Mouse (Mus musculus) midbrain, embryonic 10.5 days (tissue): ENCODE data around the gene Palld. TPM values are rescaled to one million over a fixed set of nuclear protein-coding genes. Genes with fewer than 3 reads are reported as not detected.

Source experiments
- DNase-seq: peaks from one replicate; pipeline ENCODE4 v3.0.0-alpha.2; 2017; ENCODE audit warnings: low spot score
- H3K27ac ChIP-seq: fragments of 300-500 bp; sonication (generic); replicated peaks from 2 replicates; pipeline ENCODE4 v1.5.1; 2016; ENCODE audit warnings: mild to moderate bottlenecking
- H3K27me3 ChIP-seq: fragments of 300-500 bp; sonication (generic); 2 replicates; pipeline ENCODE4 v1.6.1; 2016; ENCODE audit warnings: low read depth, mild to moderate bottlenecking; ENCODE audit not compliant: poor library complexity, severe bottlenecking
- H3K36me3 ChIP-seq: fragments of 300-500 bp; sonication (generic); 2 replicates; pipeline ENCODE4 v1.6.1; 2016; ENCODE audit warnings: mild to moderate bottlenecking, moderate library complexity
- H3K4me1 ChIP-seq: fragments of 300-500 bp; sonication (generic); 2 replicates; pipeline ENCODE4 v1.6.1; 2016
- H3K4me3 ChIP-seq: fragments of 300-500 bp; sonication (generic); 2 replicates; pipeline ENCODE4 v1.5.1; 2016; ENCODE audit warnings: mild to moderate bottlenecking, moderate library complexity
- H3K9me3 ChIP-seq: fragments of 300-500 bp; sonication (generic); replicated peaks from 2 replicates; pipeline ENCODE4 v1.6.1; 2016; ENCODE audit warnings: mild to moderate bottlenecking
- WGBS: fragments of 180-500 bp; shearing (Covaris S2); methylation state at CpG from one replicate; pipeline ENCODE4 v1.1.7; 2016; 5-methylcytosine and 5-hydroxymethylcytosine counted together
- polyA plus RNA-seq: library from polyadenylated mRNA; unstranded; fragments of >200 nt; fragmentation: Nextera tagmentation; extraction: Ambion mirVana; gene quantifications from 2 replicates; pipeline ENCODE4 v1.2.1, GENCODE M21; 2016

Palld gene
- polyA plus RNA-seq, 1 experiment from 2014 or later: 58.2 TPM

DNA sequence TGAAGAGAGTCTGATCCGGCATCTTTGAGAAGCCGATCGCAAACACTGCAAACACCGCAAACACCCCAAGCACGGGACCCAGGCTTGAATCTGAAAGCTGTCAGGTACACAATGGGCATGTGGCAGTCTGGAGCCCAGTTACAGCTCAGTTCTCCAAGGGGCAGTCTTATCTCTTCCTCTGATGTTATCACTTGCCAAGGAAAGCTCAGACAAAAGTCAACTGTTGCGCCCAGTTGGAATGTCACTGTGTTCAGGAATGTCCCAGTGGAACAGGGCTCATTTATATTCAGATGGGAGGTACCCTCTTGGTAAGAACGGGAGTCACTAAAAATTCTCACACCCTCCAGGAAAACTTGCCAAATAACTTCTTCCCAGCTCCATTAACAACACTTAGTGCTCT is 328.0 kb downstream of the Palld start:
- H3K9me3 ChIP-seq: no peaks in the 10 kb centered on the region
- WGBS: 87% methylated on average over 7 of the region's 7 CpGs

GRCm38 (mm10) chr8:61573179-61573937 is 329.1 kb downstream of the Palld start:
- no peaks in the 10 kb centered on the region for H3K27me3 ChIP-seq
- no peak overlapping the region for H3K4me3 ChIP-seq
- no peak for DNase-seq
- peaks cover 12% of the 10 kb centered on the region for H3K36me3 ChIP-seq
- no peaks in the 10 kb centered on the region for H3K9me3 ChIP-seq
- 83% methylated on average over 8 of the region's 8 CpGs for WGBS
- H3K27ac ChIP-seq: no peak overlapping the region
- H3K4me1 ChIP-seq: no peaks in the 10 kb centered on the region

More for the DNA sequence above, 328.0 kb downstream of the Palld start:
- Histone ChIP-seq H3K4me1 (no peaks in the 10 kb centered on the region), H3K27me3 (no peaks in the 10 kb centered on the region), H3K36me3 (peaks cover 19% of the 10 kb centered on the region), H3K4me3 (no peak overlapping the region), H3K27ac (no peak overlapping the region)
- no peak for DNase-seq

GRCm38 (mm10) chr8:61572697-61573096 is 329.8 kb downstream of the Palld start:
- Histone ChIP-seq H3K36me3 (peaks cover 9% of the 10 kb centered on the region), H3K9me3 (no peaks in the 10 kb centered on the region), H3K27ac (no peak overlapping the region), H3K4me1 (no peaks in the 10 kb centered on the region), H3K27me3 (no peaks in the 10 kb centered on the region), H3K4me3 (no peak overlapping the region)
- no peak for DNase-seq
- 90% methylated on average over 6 of the region's 6 CpGs for WGBS

DNA sequence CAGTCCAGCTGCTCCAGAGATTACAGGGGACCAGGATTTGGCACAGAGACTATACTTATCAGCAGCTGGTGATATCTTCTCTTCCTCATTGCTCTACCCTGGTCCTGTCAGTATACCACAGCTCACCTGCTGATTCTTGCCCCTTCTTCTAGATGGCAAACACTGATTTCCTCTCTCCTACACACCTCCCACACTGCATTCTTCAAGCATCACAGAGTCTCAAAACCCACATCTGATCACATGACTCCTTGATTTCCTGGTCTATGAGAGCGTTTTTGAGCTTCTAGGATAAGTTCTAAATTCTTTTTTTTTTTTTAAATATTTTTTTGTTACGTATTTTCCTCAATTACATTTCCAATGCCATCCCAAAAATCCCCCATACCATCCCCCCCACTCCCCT is 331.9 kb downstream of the Palld start:
- WGBS: 92% methylated on average over 2 of the region's 2 CpGs
- H3K36me3 ChIP-seq: peaks cover 5% of the 10 kb centered on the region; the same call in 1 of the 2 replicates
- no peak for DNase-seq
- no peak overlapping the region for H3K4me3 ChIP-seq
- no peak overlapping the region for H3K27ac ChIP-seq
- H3K27me3 ChIP-seq: no peaks in the 10 kb centered on the region
- H3K9me3 ChIP-seq: no peaks in the 10 kb centered on the region
- H3K4me1 ChIP-seq: no peaks in the 10 kb centered on the region

- no peak for DNase-seq
- WGBS: 86% methylated on average over 4 of the region's 4 CpGs
- H3K36me3 ChIP-seq: peaks cover 5% of the 10 kb centered on the region; the same call in 1 of the 2 replicates
- H3K27ac ChIP-seq: no peak overlapping the region
- no peak overlapping the region for H3K4me3 ChIP-seq
- no peaks in the 10 kb centered on the region for H3K27me3 ChIP-seq
- H3K4me1 ChIP-seq: no peaks in the 10 kb centered on the region
- H3K9me3 ChIP-seq: no peaks in the 10 kb centered on the region
These were observed 332.8 kb downstream of the Palld start for GRCm38 (mm10) chr8:61569721-61570120.

DNA sequence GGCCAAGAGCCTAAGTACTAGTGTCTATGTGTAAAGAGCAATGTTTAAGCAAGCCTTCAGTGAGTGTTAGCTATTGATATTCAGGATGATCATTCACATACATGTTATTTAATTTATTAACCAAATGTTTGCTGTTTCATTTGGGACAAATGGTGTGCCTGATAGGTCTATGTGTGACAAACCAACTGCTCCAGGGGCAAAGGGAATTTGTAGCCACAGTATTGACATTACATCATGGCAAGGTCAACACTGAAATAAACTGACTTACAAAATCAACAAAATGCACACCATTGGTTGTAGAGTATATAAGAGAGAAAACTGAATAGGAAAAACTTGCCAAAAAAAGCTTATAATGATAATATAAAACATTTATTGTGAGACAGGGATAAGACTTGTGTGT is 333.3 kb downstream of the Palld start:
- H3K9me3 ChIP-seq: no peaks in the 10 kb centered on the region
- H3K36me3 ChIP-seq: peaks cover 5% of the 10 kb centered on the region; the same call in 1 of the 2 replicates
- DNase-seq: no peak
- no peak overlapping the region for H3K4me3 ChIP-seq
- no peaks in the 10 kb centered on the region for H3K27me3 ChIP-seq
- no peak overlapping the region for H3K27ac ChIP-seq
- H3K4me1 ChIP-seq: no peaks in the 10 kb centered on the region

GRCm38 (mm10) chr8:61563378-61563777 is 339.1 kb downstream of the Palld start:
- H3K36me3 ChIP-seq: peaks cover 8% of the 10 kb centered on the region; the same call in 1 of the 2 replicates
- no peaks in the 10 kb centered on the region for H3K27me3 ChIP-seq
- no peaks in the 10 kb centered on the region for H3K9me3 ChIP-seq
- WGBS: 88% methylated on average over 4 of the region's 4 CpGs
- peaks cover 14% of the 10 kb centered on the region for H3K4me1 ChIP-seq
- H3K27ac ChIP-seq: no peak overlapping the region
- DNase-seq: no peak
- no peak overlapping the region for H3K4me3 ChIP-seq

GRCm38 (mm10) chr8:61562626-61563025 is 339.9 kb downstream of the Palld start:
- DNase-seq: no peak
- H3K4me1 ChIP-seq: peaks cover 14% of the 10 kb centered on the region
- no peaks in the 10 kb centered on the region for H3K27me3 ChIP-seq
- H3K36me3 ChIP-seq: peaks cover 6% of the 10 kb centered on the region; the same call in 1 of the 2 replicates
- H3K27ac ChIP-seq: no peak overlapping the region
- 94% methylated on average over 4 of the region's 4 CpGs for WGBS
- H3K9me3 ChIP-seq: no peaks in the 10 kb centered on the region
- no peak overlapping the region for H3K4me3 ChIP-seq

DNA sequence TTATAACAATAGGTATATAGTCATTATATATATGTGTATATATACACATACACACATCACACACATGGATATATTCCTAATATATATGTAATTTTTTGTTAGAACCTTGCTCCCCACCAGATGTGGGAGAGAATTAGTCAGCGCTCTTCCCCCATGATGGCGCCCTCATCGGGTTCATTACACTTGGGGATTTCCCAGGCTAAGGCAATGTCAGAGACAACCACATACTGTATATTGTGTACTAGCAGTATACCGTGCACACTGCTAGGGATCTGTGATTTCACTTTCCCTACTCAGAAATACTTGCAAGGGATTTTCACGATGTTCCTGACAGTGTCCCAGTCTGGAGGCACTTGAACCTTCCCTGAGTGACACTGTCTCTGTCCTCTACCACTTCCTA is 341.3 kb downstream of the Palld start:
- Histone ChIP-seq H3K27me3 (no peaks in the 10 kb centered on the region), H3K36me3 (0 out of 2 replicates have a peak, but pooled peaks cover 3% of the 10 kb centered on the region)

DNA sequence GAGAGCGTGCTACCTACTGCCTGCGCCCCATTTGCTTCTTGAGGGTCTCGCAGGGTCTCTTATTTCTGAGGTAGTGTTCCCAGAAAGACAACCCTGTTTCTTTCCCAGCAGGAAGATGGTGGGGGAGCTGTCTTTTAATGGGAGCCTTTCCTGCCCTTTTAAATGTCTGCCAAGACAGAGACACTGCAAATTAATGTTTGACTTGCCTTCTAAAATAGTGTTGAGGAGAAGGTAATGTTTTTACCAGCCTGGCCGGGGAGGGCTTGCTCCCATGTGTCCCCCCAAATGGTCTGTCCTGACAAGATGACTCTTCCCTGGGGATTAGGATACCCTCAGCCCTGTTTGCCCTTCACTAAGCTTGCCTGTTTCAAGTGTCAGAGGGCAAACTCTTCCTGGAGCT is 342.5 kb downstream of the Palld start:
- H3K27ac ChIP-seq: no peak overlapping the region
- no peaks in the 10 kb centered on the region for H3K27me3 ChIP-seq
- no peak overlapping the region for H3K4me3 ChIP-seq
- DNase-seq: no peak
- 0 out of 2 replicates have a peak, but pooled peaks cover 3% of the 10 kb centered on the region for H3K36me3 ChIP-seq
- no peaks in the 10 kb centered on the region for H3K9me3 ChIP-seq
- 91% methylated on average over 4 of the region's 4 CpGs for whole genome bisulfite sequencing
- H3K4me1 ChIP-seq: peaks cover 34% of the 10 kb centered on the region

More for the DNA sequence above, 341.3 kb downstream of the Palld start:
- H3K27ac ChIP-seq: no peak overlapping the region
- no peak overlapping the region for H3K4me3 ChIP-seq
- DNase-seq: no peak
- peaks cover 21% of the 10 kb centered on the region for H3K4me1 ChIP-seq
- 93% methylated on average over 5 of the region's 5 CpGs for WGBS
- no peaks in the 10 kb centered on the region for H3K9me3 ChIP-seq

DNA sequence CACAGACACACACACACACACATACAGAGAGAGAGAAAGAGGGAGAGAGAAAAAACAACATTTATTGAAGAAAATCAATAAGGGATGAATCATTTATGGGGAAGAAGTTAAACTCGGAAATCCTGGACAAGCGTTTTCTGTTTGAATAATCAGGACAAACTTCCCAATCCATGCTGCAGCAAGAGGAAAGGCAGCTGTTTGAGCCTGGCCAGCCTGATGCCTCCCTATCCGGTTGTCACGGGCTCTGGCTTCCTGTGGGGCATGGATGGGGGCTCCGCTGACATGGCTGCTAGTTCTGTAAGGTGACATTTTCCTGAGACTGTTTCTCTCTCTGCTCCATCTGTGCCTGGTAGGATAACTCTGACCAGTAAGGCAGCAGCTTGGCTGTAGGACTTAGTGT is 343.0 kb downstream of the Palld start:
- WGBS: 89% methylated on average over 5 of the region's 5 CpGs
- H3K9me3 ChIP-seq: no peaks in the 10 kb centered on the region
- peaks cover 37% of the 10 kb centered on the region for H3K4me1 ChIP-seq
- H3K4me3 ChIP-seq: no peak overlapping the region
- H3K27me3 ChIP-seq: no peaks in the 10 kb centered on the region
- DNase-seq: no peak
- H3K36me3 ChIP-seq: 0 out of 2 replicates have a peak, but pooled peaks cover 3% of the 10 kb centered on the region
- H3K27ac ChIP-seq: no peak overlapping the region

DNA sequence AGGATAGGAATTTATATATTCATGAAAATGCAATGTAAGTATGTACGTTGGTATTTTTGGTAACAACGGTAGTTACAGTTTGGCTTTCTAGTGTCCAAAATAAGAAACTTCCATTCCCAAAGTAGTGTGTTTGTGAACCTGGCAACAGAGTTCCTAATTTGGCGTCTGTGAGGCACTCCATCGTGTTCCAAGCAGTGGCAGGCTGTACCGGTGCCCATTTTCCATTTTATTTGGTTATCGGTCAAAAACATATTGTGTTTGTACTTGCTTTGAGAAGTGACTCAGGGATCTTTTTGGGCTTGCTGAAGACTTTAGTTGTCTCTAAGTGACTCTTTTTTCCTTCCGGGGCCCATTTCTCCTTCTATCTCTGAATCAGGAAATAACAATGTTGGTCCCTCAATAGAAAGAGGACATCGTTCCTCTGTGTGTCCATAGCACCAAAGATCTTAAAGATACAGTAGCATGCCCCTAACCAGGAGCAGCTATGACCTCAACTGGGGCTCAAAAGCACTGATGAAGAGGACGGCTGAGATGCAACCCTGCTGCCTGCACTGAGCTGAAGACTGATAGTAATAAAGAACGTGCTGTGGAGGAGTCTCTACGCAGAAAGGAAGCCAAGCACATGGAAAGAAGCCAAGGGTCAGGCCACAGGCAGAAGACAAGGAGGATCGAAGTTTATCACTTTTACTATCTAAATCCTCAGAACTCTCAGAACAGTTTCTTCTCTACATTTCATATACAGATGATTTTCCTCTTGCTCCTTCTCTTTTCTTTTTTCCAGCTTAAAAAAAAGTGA is 344.2 kb downstream of the Palld start:
- WGBS: 92% methylated on average over 12 of the region's 12 CpGs

GRCm38 (mm10) chr8:61557036-61557435 is 345.5 kb downstream of the Palld start:
- no peaks in the 10 kb centered on the region for H3K9me3 ChIP-seq
- H3K27me3 ChIP-seq: no peaks in the 10 kb centered on the region
- H3K4me1 ChIP-seq: peaks cover 54% of the 10 kb centered on the region
- H3K4me3 ChIP-seq: no peak overlapping the region
- H3K36me3 ChIP-seq: 0 out of 2 replicates have a peak, but pooled peaks cover 3% of the 10 kb centered on the region
- no peak for DNase-seq
- no peak overlapping the region for H3K27ac ChIP-seq

More for the DNA sequence above, 344.2 kb downstream of the Palld start:
- no peaks in the 10 kb centered on the region for H3K9me3 ChIP-seq
- no peaks in the 10 kb centered on the region for H3K27me3 ChIP-seq
- H3K4me1 ChIP-seq: peaks cover 42% of the 10 kb centered on the region
- no peak overlapping the region for H3K4me3 ChIP-seq
- no peak for DNase-seq
- 0 out of 2 replicates have a peak, but pooled peaks cover 3% of the 10 kb centered on the region for H3K36me3 ChIP-seq
- no peak overlapping the region for H3K27ac ChIP-seq
